ENCODE assay signal across 22 mouse cellular contexts in the genomic region with DNA sequence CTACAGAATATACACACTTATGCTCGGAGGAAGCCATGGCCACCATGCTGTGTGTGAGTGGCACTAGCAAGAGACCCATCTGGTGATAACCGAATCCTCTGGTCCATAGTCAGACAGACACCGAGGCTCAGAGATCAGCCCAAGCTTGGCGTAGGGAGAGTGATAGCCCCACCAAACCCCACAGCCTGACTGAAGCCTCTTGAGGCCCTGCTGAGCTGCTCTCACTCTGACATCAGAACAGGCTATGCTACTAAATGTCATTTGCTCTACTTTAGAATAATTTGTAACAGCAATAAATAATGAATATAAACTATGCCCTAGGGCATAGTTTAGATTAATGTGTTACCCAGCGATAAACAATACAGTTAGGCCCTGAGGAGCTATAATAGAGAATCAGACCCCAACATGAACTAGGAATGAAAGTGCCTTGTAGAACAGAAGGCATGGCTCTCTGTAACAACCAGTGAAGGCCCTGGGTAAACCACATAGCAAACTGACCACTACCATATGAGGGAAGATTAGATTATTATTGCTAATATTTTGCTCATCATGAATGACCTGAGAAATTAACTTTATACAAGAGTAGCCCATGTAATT.
"Had no signal": no experiment of that assay in that cellular context is flagged by ENCODE, and none has a peak within 500 bp of the region (broad histone marks: within the 10 kb centered on the region; RNA-seq: fewer than 3 reads in every experiment).

No protein-coding gene starts in this region.

- H3K9me3 ChIP-seq: heart, embryonic 13.5 days; heart, embryonic 15.5 days; hindbrain, embryonic 13.5 days; hindbrain, embryonic 15.5 days; limb, embryonic 12.5 days had no signal

- H3K4me3 ChIP-seq: heart, adult 2 months; heart, embryonic 13.5 days; heart, embryonic 15.5 days; hindbrain, embryonic 13.5 days; hindbrain, embryonic 15.5 days; limb, embryonic 12.5 days had no signal

- H3K27me3 ChIP-seq: heart, embryonic 13.5 days; heart, embryonic 15.5 days; hindbrain, embryonic 13.5 days; hindbrain, embryonic 15.5 days; limb, embryonic 12.5 days had no signal

- H3K9ac ChIP-seq: forebrain, postnatal 0 days; heart, embryonic 13.5 days; heart, embryonic 15.5 days; hindbrain, embryonic 13.5 days; hindbrain, embryonic 15.5 days; limb, embryonic 12.5 days had no signal

- H3K4me1 ChIP-seq: heart, embryonic 13.5 days; heart, embryonic 15.5 days; hindbrain, embryonic 15.5 days; limb, embryonic 12.5 days had no signal

- H3K27ac ChIP-seq: heart, adult 2 months; heart, embryonic 13.5 days; heart, embryonic 15.5 days; hindbrain, embryonic 13.5 days; hindbrain, embryonic 15.5 days; hindbrain, postnatal 0 days; limb, embryonic 12.5 days had no signal

- DNase-seq: forebrain, postnatal 0 days; gastrocnemius, postnatal 14 days; gastrocnemius, postnatal 36 days; heart, adult 2 months; heart, postnatal 14 days; heart, postnatal 36 days; kidney, adult 18-20 months; kidney, adult 8-10 months; kidney, postnatal 14 days; kidney, postnatal 36 days; layer of hippocampus, adult 9-11 months; layer of hippocampus, postnatal 36 days; left cerebral cortex, postnatal 4 days; liver had no signal

- ATAC-seq: forebrain, postnatal 0 days; hindbrain, postnatal 0 days; intestine, embryonic 16.5 days had no signal

- H3K4me2 ChIP-seq: heart, embryonic 11.5 days; heart, embryonic 13.5 days; heart, embryonic 15.5 days; hindbrain, embryonic 13.5 days; hindbrain, embryonic 15.5 days; limb, embryonic 12.5 days had no signal
